Mouse (Mus musculus) kidney, adult 8-10 months (tissue): ENCODE measurements around the gene Elf4.
A peak's percentile ranks its signal among the peaks of the same experiment; 100 is the strongest.

Experiments
- DNase-seq, 2 experiments: peaks; one replicate each; pipeline ENCODE4 v3.0.0; 2022

The Elf4 gene

GRCm38 (mm10) chrX:48435477-48435900 lies 27.4 kb downstream of the Elf4 start:
- no peak for DNase-seq

- no peak for DNase-seq
These were observed 28.7 kb downstream of the Elf4 start for GRCm38 (mm10) chrX:48434251-48434650.

GRCm38 (mm10) chrX:48433527-48433899 lies 29.4 kb downstream of the Elf4 start:
- DNase-seq = no peak

- DNase-seq = no peak
These were observed 30.1 kb downstream of the Elf4 start for GRCm38 (mm10) chrX:48432599-48433526.

- no peak for DNase-seq
These were observed 33.4 kb downstream of the Elf4 start for GRCm38 (mm10) chrX:48429538-48429937.

- DNase-seq = no peak
These were observed 33.8 kb downstream of the Elf4 start for GRCm38 (mm10) chrX:48429100-48429499.

GRCm38 (mm10) chrX:48428642-48429041 lies 34.3 kb downstream of the Elf4 start:
- no peak for DNase-seq

GRCm38 (mm10) chrX:48428241-48428640 lies 34.7 kb downstream of the Elf4 start:
- DNase-seq = peak; percentile 24 to 31

- peak in 1 of 2 experiments; percentile 13 for DNase-seq
These were observed 37.7 kb downstream of the Elf4 start for GRCm38 (mm10) chrX:48425280-48425679.

GRCm38 (mm10) chrX:48424583-48424982 lies 38.3 kb downstream of the Elf4 start:
- DNase-seq = peak; percentile 20 to 25

- no peak for DNase-seq
These were observed 39.3 kb downstream of the Elf4 start for GRCm38 (mm10) chrX:48423671-48424070.

GRCm38 (mm10) chrX:48422986-48423385 lies 39.9 kb downstream of the Elf4 start:
- DNase-seq = peak; percentile 44 to 78

- no peak for DNase-seq
These were observed 44.5 kb downstream of the Elf4 start for GRCm38 (mm10) chrX:48418417-48418816.

- no peak for DNase-seq
These were observed 48.6 kb downstream of the Elf4 start for GRCm38 (mm10) chrX:48414291-48414690.

GRCm38 (mm10) chrX:48412629-48413028 lies 50.3 kb downstream of the Elf4 start:
- no peak for DNase-seq

- DNase-seq = no peak
These were observed 52.5 kb downstream of the Elf4 start for GRCm38 (mm10) chrX:48410388-48410776.

- peak; percentile 69 to 85 for DNase-seq
These were observed 53.1 kb downstream of the Elf4 start for GRCm38 (mm10) chrX:48409611-48410387.

GRCm38 (mm10) chrX:48405141-48405540 lies 57.8 kb downstream of the Elf4 start:
- no peak for DNase-seq

- DNase-seq = no peak
These were observed 62.9 kb downstream of the Elf4 start for GRCm38 (mm10) chrX:48399994-48400393.

GRCm38 (mm10) chrX:48389380-48389779 lies 73.6 kb downstream of the Elf4 start:
- no peak for DNase-seq

GRCm38 (mm10) chrX:48385927-48386326 lies 77.0 kb downstream of the Elf4 start:
- no peak for DNase-seq

- DNase-seq = peak; percentile 14 to 51
These were observed 79.3 kb downstream of the Elf4 start for GRCm38 (mm10) chrX:48383643-48384042.

GRCm38 (mm10) chrX:48367841-48368240 lies 95.1 kb downstream of the Elf4 start:
- no peak for DNase-seq
